Mouse (Mus musculus) C2C12 (cell line): Measurements from ENCODE around the gene Sytl1. TPM values are rescaled to one million over a fixed set of nuclear protein-coding genes. Genes with fewer than 3 reads are reported as not detected.
A peak's percentile ranks its signal among the peaks of the same experiment; 100 is the strongest.

Experiments
- H3K27me3 ChIP-seq: one replicate; pipeline ENCODE4 v1.6.1; 2011; ENCODE audit not compliant: control insufficient read depth, insufficient read depth, insufficient read length
- H3K36me3 ChIP-seq: one replicate; pipeline ENCODE4 v1.6.1; 2011; ENCODE audit not compliant: control insufficient read depth, insufficient read depth
- H3K4me3 ChIP-seq: one replicate; pipeline ENCODE4 v1.5.1; 2011; ENCODE audit warnings: mild to moderate bottlenecking, control low read depth; ENCODE audit not compliant: poor library complexity, insufficient read depth, severe bottlenecking
- H3K79me2 ChIP-seq: one replicate; pipeline ENCODE4 v1.6.1; 2011; ENCODE audit not compliant: control insufficient read depth, insufficient read depth
- H3K79me3 ChIP-seq: one replicate; pipeline ENCODE4 v1.6.1; 2011; ENCODE audit warnings: low read depth, control low read depth
- H3ac ChIP-seq: one replicate; pipeline ENCODE3; 2011; ENCODE audit warnings: low read depth; ENCODE audit not compliant: control insufficient read depth, insufficient read length
- CEBPB ChIP-seq: IDR thresholded peaks from one replicate; pipeline ENCODE4 v1.6.1; 2011; ENCODE audit warnings: low read depth, mild to moderate bottlenecking, control low read depth, moderate library complexity
- CTCF ChIP-seq: IDR thresholded peaks from one replicate; pipeline ENCODE4 v1.5.1; 2011; ENCODE audit not compliant: control insufficient read depth, insufficient read depth, insufficient read length
- FOSL1 ChIP-seq: IDR thresholded peaks from one replicate; pipeline ENCODE4 v1.8.0; 2011; ENCODE audit warnings: mild to moderate bottlenecking, low read length; ENCODE audit not compliant: poor library complexity, insufficient read depth, severe bottlenecking
- MAX ChIP-seq: IDR thresholded peaks from one replicate; pipeline ENCODE4 v1.6.1; 2011; ENCODE audit warnings: mild to moderate bottlenecking, control low read depth
- MYOD1 ChIP-seq: IDR thresholded peaks from one replicate; pipeline ENCODE4 v1.6.1; 2011; ENCODE audit warnings: low read depth; ENCODE audit not compliant: control insufficient read depth, insufficient read length
- MYOG ChIP-seq: IDR thresholded peaks from one replicate; pipeline ENCODE4 v1.6.1; 2011; ENCODE audit not compliant: control insufficient read depth, insufficient read length; ENCODE audit errors: extremely low read depth
- USF1 ChIP-seq: IDR thresholded peaks from one replicate; pipeline ENCODE4 v1.6.1; 2011; ENCODE audit warnings: low read depth, mild to moderate bottlenecking, control low read depth, moderate library complexity
- polyA plus RNA-seq: library from polyadenylated mRNA; unstranded; fragments of >200 nt; fragmentation: generic; extraction: Trizol; gene quantifications from one replicate; pipeline ENCODE4 v1.2.1, GENCODE M21; 2012; ENCODE audit warnings: missing spikeins

Gene Sytl1
- polyA plus RNA-seq, 1 experiment: 0.89 TPM

- Histone ChIP-seq H3K4me3 (no peak overlapping the region), H3K36me3 (no peaks in the 10 kb centered on the region), H3K79me2 (no peaks in the 10 kb centered on the region), H3K27me3 (peaks cover under 1% of the 10 kb centered on the region), H3ac (no peak overlapping the region), H3K79me3 (no peaks in the 10 kb centered on the region)
- TF ChIP-seq CTCF: no peak
- TF ChIP-seq USF1: no peak
- no peak for TF ChIP-seq MYOD1
- TF ChIP-seq FOSL1: no peak
- TF ChIP-seq CEBPB: no peak
- no peak for TF ChIP-seq MAX
- no peak for TF ChIP-seq MYOG
These were observed 11.7 kb downstream of the Sytl1 start for GRCm38 (mm10) chr4:133251214-133251613.

- Histone ChIP-seq H3ac (no peak overlapping the region), H3K4me3 (no peak overlapping the region), H3K36me3 (no peaks in the 10 kb centered on the region), H3K79me3 (no peaks in the 10 kb centered on the region), H3K27me3 (no peaks in the 10 kb centered on the region), H3K79me2 (no peaks in the 10 kb centered on the region)
- TF ChIP-seq MAX: peak; percentile 34
- peak; percentile 54 for TF ChIP-seq CTCF
- TF ChIP-seq FOSL1: no peak
- peak; percentile 27 for TF ChIP-seq MYOD1
These were observed 12.3 kb downstream of the Sytl1 start for GRCm38 (mm10) chr4:133250609-133251008.

GRCm38 (mm10) chr4:133247806-133248449 is 15.0 kb downstream of the Sytl1 start:
- no peaks in the 10 kb centered on the region for H3K36me3 ChIP-seq
- H3K4me3 ChIP-seq: no peak overlapping the region
- TF ChIP-seq USF1: no peak
- TF ChIP-seq MYOG: no peak
- no peak for TF ChIP-seq MAX
- no peak for TF ChIP-seq FOSL1
- TF ChIP-seq CEBPB: no peak
- no peak for TF ChIP-seq CTCF
- no peak for TF ChIP-seq MYOD1
- H3K79me3 ChIP-seq: no peaks in the 10 kb centered on the region
- no peaks in the 10 kb centered on the region for H3K27me3 ChIP-seq
- no peak overlapping the region for H3ac ChIP-seq
- H3K79me2 ChIP-seq: no peaks in the 10 kb centered on the region

GRCm38 (mm10) chr4:133247072-133247471 is 15.8 kb downstream of the Sytl1 start:
- no peaks in the 10 kb centered on the region for H3K79me3 ChIP-seq
- no peaks in the 10 kb centered on the region for H3K79me2 ChIP-seq
- TF ChIP-seq CTCF (no peak), FOSL1 (no peak), MAX (no peak), MYOG (no peak), CEBPB (no peak), USF1 (no peak)
- H3K36me3 ChIP-seq: no peaks in the 10 kb centered on the region
- no peak overlapping the region for H3ac ChIP-seq
- H3K4me3 ChIP-seq: no peak overlapping the region
- no peaks in the 10 kb centered on the region for H3K27me3 ChIP-seq

- Histone ChIP-seq H3ac (no peak overlapping the region), H3K79me2 (no peaks in the 10 kb centered on the region), H3K36me3 (no peaks in the 10 kb centered on the region), H3K27me3 (no peaks in the 10 kb centered on the region), H3K4me3 (no peak overlapping the region), H3K79me3 (no peaks in the 10 kb centered on the region)
- no peak for TF ChIP-seq CTCF
- TF ChIP-seq MYOD1: no peak
- TF ChIP-seq MAX: no peak
- TF ChIP-seq USF1: no peak
- TF ChIP-seq MYOG: no peak
- TF ChIP-seq FOSL1: no peak
- no peak for TF ChIP-seq CEBPB
These were observed 18.6 kb downstream of the Sytl1 start for GRCm38 (mm10) chr4:133244289-133244688.

- Histone ChIP-seq H3ac (no peak overlapping the region), H3K27me3 (no peaks in the 10 kb centered on the region)
- TF ChIP-seq FOSL1: no peak
These were observed 19.4 kb downstream of the Sytl1 start for GRCm38 (mm10) chr4:133243538-133243937.

More at GRCm38 (mm10) chr4:133243538-133243937, 19.4 kb downstream of the Sytl1 start:
- H3K4me3 ChIP-seq: no peak overlapping the region
- no peaks in the 10 kb centered on the region for H3K36me3 ChIP-seq
- H3K79me3 ChIP-seq: no peaks in the 10 kb centered on the region
- H3K79me2 ChIP-seq: no peaks in the 10 kb centered on the region
